Mouse (Mus musculus) myocyte (in vitro differentiated cells): ENCODE data around the gene Kcnf1. TPM values are rescaled to one million over a fixed set of nuclear protein-coding genes. Genes with fewer than 3 reads are reported as not detected.

Experiments
- H3K27me3 ChIP-seq: one replicate; pipeline ENCODE4 v1.6.1; 2011; ENCODE audit not compliant: control insufficient read depth, insufficient read depth, insufficient read length
- H3K36me3 ChIP-seq: one replicate; pipeline ENCODE4 v1.6.1; 2011; ENCODE audit not compliant: control insufficient read depth, insufficient read depth
- H3K4me2 ChIP-seq: one replicate; pipeline ENCODE4 v1.6.1; 2011; ENCODE audit warnings: low read depth, control low read depth
- H3K4me3 ChIP-seq: one replicate; pipeline ENCODE4 v1.5.1; 2011; ENCODE audit warnings: mild to moderate bottlenecking, control low read depth, moderate library complexity
- H3K79me2 ChIP-seq: one replicate; pipeline ENCODE4 v1.6.1; 2011; ENCODE audit not compliant: control insufficient read depth, insufficient read depth
- H3ac ChIP-seq: one replicate; pipeline ENCODE4 v1.6.1; 2011; ENCODE audit not compliant: control insufficient read depth, insufficient read length
- CEBPB ChIP-seq: IDR thresholded peaks from 2 replicates; pipeline ENCODE4 v1.6.1; 2011; ENCODE audit warnings: mild to moderate bottlenecking, moderate library complexity; ENCODE audit not compliant: poor library complexity, insufficient read depth, severe bottlenecking
- E2F4 ChIP-seq: IDR thresholded peaks from one replicate; pipeline ENCODE4 v1.6.1; 2011; ENCODE audit warnings: mild to moderate bottlenecking, control low read depth, moderate library complexity; ENCODE audit not compliant: insufficient read depth
- MAX ChIP-seq: IDR thresholded peaks from one replicate; pipeline ENCODE4 v1.6.1; 2011; ENCODE audit warnings: low read depth, mild to moderate bottlenecking, control low read depth
- MYOD1 ChIP-seq, 3 experiments: IDR thresholded peaks; one replicate each; pipeline ENCODE4 v1.6.1; 2011; ENCODE audit warnings: control low read depth in 2 of 3, low read depth in 2 of 3, mild to moderate bottlenecking in 2 of 3, moderate library complexity in 1 of 3; ENCODE audit not compliant: insufficient read length in 2 of 3, control insufficient read depth in 1 of 3
- MYOG ChIP-seq, 3 experiments: IDR thresholded peaks; one replicate each; pipeline ENCODE4 v1.6.1; 2011; ENCODE audit warnings: control low read depth in 2 of 3, low read depth in 2 of 3, mild to moderate bottlenecking in 2 of 3; ENCODE audit not compliant: insufficient read length in 2 of 3, control insufficient read depth in 1 of 3, insufficient read depth in 1 of 3
- POLR2A ChIP-seq: IDR thresholded peaks from one replicate; pipeline ENCODE4 v1.6.1; 2011; ENCODE audit warnings: low read depth, mild to moderate bottlenecking, control low read depth, moderate library complexity; ENCODE audit not compliant: insufficient read length
- POLR2AphosphoS2 ChIP-seq: IDR thresholded peaks from one replicate; pipeline ENCODE4 v1.6.1; 2011; ENCODE audit warnings: low read depth, control low read depth; ENCODE audit not compliant: insufficient read length
- REST ChIP-seq: IDR thresholded peaks from one replicate; pipeline ENCODE4 v1.6.1; 2011; ENCODE audit warnings: mild to moderate bottlenecking, control low read depth, moderate library complexity; ENCODE audit not compliant: insufficient read depth, insufficient read length
- SRF ChIP-seq: IDR thresholded peaks from one replicate; pipeline ENCODE4 v1.6.1; 2011; ENCODE audit warnings: low read depth; ENCODE audit not compliant: control insufficient read depth, insufficient read length
- TCF12 ChIP-seq: IDR thresholded peaks from one replicate; pipeline ENCODE4 v1.6.1; 2011; ENCODE audit warnings: mild to moderate bottlenecking, control low read depth; ENCODE audit not compliant: poor library complexity, insufficient read depth, severe bottlenecking
- TCF3 ChIP-seq: IDR thresholded peaks from one replicate; pipeline ENCODE4 v1.6.1; 2011; ENCODE audit warnings: low read depth, control low read depth; ENCODE audit not compliant: insufficient read length
- USF1 ChIP-seq: IDR thresholded peaks from one replicate; pipeline ENCODE4 v1.6.1; 2011; ENCODE audit warnings: low read depth, mild to moderate bottlenecking, control low read depth, moderate library complexity
- polyA plus RNA-seq: library from polyadenylated mRNA; unstranded; fragments of >200 nt; fragmentation: generic; extraction: Trizol; gene quantifications from one replicate; pipeline ENCODE4 v1.2.1, GENCODE M21; 2012; ENCODE audit warnings: missing spikeins

The Kcnf1 gene
- polyA plus RNA-seq, 1 experiment: 1.7 TPM

- TF ChIP-seq MAX: no peak
- no peak for TF ChIP-seq MYOD1 (IDR thresholded peaks at IDR 0.05; ENCODE audit: control insufficient read depth in 1 of 3, insufficient read length in 2 of 3, low read depth in 2 of 3)
- Histone ChIP-seq H3K4me3 (no peak overlapping the region), H3K79me2 (no peaks in the 10 kb centered on the region), H3K4me2 (no peak overlapping the region), H3K27me3 (no peaks in the 10 kb centered on the region), H3ac (no peak overlapping the region), H3K36me3 (no peaks in the 10 kb centered on the region)
These were observed 10.6 kb downstream of the Kcnf1 start for GRCm38 (mm10) chr12:17166116-17166515.

- H3K36me3 ChIP-seq: no peaks in the 10 kb centered on the region
- H3K27me3 ChIP-seq: no peaks in the 10 kb centered on the region
- H3K4me2 ChIP-seq: no peak overlapping the region
- H3ac ChIP-seq: no peak overlapping the region
- H3K4me3 ChIP-seq: no peak overlapping the region
- no peaks in the 10 kb centered on the region for H3K79me2 ChIP-seq
- no peak for TF ChIP-seq TCF12
- TF ChIP-seq REST: no peak
- no peak for TF ChIP-seq POLR2AphosphoS2
- no peak for TF ChIP-seq USF1
- no peak for TF ChIP-seq MAX
- no peak for TF ChIP-seq MYOG (IDR thresholded peaks at IDR 0.05; ENCODE audit: control insufficient read depth in 1 of 3, insufficient read depth in 1 of 3, insufficient read length in 2 of 3, low read depth in 2 of 3)
- no peak for TF ChIP-seq CEBPB
- no peak for TF ChIP-seq POLR2A
- no peak for TF ChIP-seq TCF3
- no peak for TF ChIP-seq E2F4
- no peak for TF ChIP-seq MYOD1 (IDR thresholded peaks at IDR 0.05; ENCODE audit: control insufficient read depth in 1 of 3, insufficient read length in 2 of 3, low read depth in 2 of 3)
- no peak for TF ChIP-seq SRF
These were observed 12.7 kb downstream of the Kcnf1 start for GRCm38 (mm10) chr12:17163996-17164395.

GRCm38 (mm10) chr12:17159549-17159948 is 17.1 kb downstream of the Kcnf1 start:
- Histone ChIP-seq H3K4me3 (no peak overlapping the region), H3K27me3 (no peaks in the 10 kb centered on the region), H3K4me2 (no peak overlapping the region), H3ac (no peak overlapping the region), H3K36me3 (no peaks in the 10 kb centered on the region), H3K79me2 (no peaks in the 10 kb centered on the region)
- TF ChIP-seq USF1 (no peak), TCF12 (no peak), MYOD1 (IDR thresholded peaks at IDR 0.05; ENCODE audit: control insufficient read depth in 1 of 3, insufficient read length in 2 of 3, low read depth in 2 of 3) (no peak), MYOG (IDR thresholded peaks at IDR 0.05; ENCODE audit: control insufficient read depth in 1 of 3, insufficient read depth in 1 of 3, insufficient read length in 2 of 3, low read depth in 2 of 3) (no peak), REST (no peak), MAX (no peak), E2F4 (no peak), POLR2A (no peak)

GRCm38 (mm10) chr12:17157558-17157957 is 19.1 kb downstream of the Kcnf1 start:
- Histone ChIP-seq H3ac (no peak overlapping the region), H3K4me3 (no peak overlapping the region), H3K36me3 (no peaks in the 10 kb centered on the region), H3K79me2 (no peaks in the 10 kb centered on the region), H3K4me2 (no peak overlapping the region), H3K27me3 (no peaks in the 10 kb centered on the region)
- TF ChIP-seq REST (no peak), POLR2AphosphoS2 (no peak), TCF12 (no peak)

GRCm38 (mm10) chr12:17155781-17156180 is 20.9 kb downstream of the Kcnf1 start:
- H3K36me3 ChIP-seq: no peaks in the 10 kb centered on the region
- no peak for TF ChIP-seq MYOD1 (IDR thresholded peaks at IDR 0.05; ENCODE audit: control insufficient read depth in 1 of 3, insufficient read length in 2 of 3, low read depth in 2 of 3)
- H3K4me3 ChIP-seq: no peak overlapping the region
- no peak overlapping the region for H3ac ChIP-seq
- no peaks in the 10 kb centered on the region for H3K79me2 ChIP-seq
- H3K4me2 ChIP-seq: no peak overlapping the region
- H3K27me3 ChIP-seq: no peaks in the 10 kb centered on the region

- Histone ChIP-seq H3ac (no peak overlapping the region), H3K4me2 (no peak overlapping the region)
These were observed 23.8 kb downstream of the Kcnf1 start for GRCm38 (mm10) chr12:17152840-17153239.

More at GRCm38 (mm10) chr12:17152840-17153239, 23.8 kb downstream of the Kcnf1 start:
- H3K4me3 ChIP-seq: no peak overlapping the region
- H3K27me3 ChIP-seq: no peaks in the 10 kb centered on the region
- TF ChIP-seq MYOD1 (IDR thresholded peaks at IDR 0.05; ENCODE audit: control insufficient read depth in 1 of 3, insufficient read length in 2 of 3, low read depth in 2 of 3) (no peak), E2F4 (no peak), TCF12 (no peak), POLR2A (no peak), SRF (no peak), POLR2AphosphoS2 (no peak), TCF3 (no peak), MAX (no peak), REST (no peak), USF1 (no peak), CEBPB (no peak), MYOG (IDR thresholded peaks at IDR 0.05; ENCODE audit: control insufficient read depth in 1 of 3, insufficient read depth in 1 of 3, insufficient read length in 2 of 3, low read depth in 2 of 3) (no peak)
- H3K36me3 ChIP-seq: no peaks in the 10 kb centered on the region
- H3K79me2 ChIP-seq: no peaks in the 10 kb centered on the region
